Mouse (Mus musculus) MEL (cell line): ENCODE results near the gene Sppl2a.

Experiments
- BHLHE40 ChIP-seq: IDR thresholded peaks from 2 replicates; pipeline ENCODE4 v1.6.1; 2012; ENCODE audit warnings: low read depth, mild to moderate bottlenecking, inconsistent platforms, low read length, improper control_type of control experiment, borderline replicate concordance
- CHD2 ChIP-seq: IDR thresholded peaks from 2 replicates; pipeline ENCODE4 v1.6.1; 2011; ENCODE audit warnings: low read length, improper control_type of control experiment
- CTCF ChIP-seq, 3 experiments: IDR thresholded peaks in 2 of 3; conservative IDR thresholded peaks in 1 of 3; 2 replicates each; pipeline ENCODE4 v1.5.1; 2011 to 2012; ENCODE audit warnings: low read length in 3 of 3, low read depth in 2 of 3, mild to moderate bottlenecking in 2 of 3, improper control_type of control experiment in 1 of 3, inconsistent platforms in 1 of 3, mixed read lengths in 1 of 3, moderate library complexity in 1 of 3; ENCODE audit not compliant: control insufficient read depth in 1 of 3, insufficient read depth in 1 of 3, poor library complexity in 1 of 3, severe bottlenecking in 1 of 3
- ELF1 ChIP-seq: IDR thresholded peaks from 2 replicates; pipeline ENCODE4 v1.6.1; 2014; ENCODE audit warnings: low read depth, mild to moderate bottlenecking, inconsistent platforms, low read length, improper control_type of control experiment, moderate library complexity
- GATA1 ChIP-seq: IDR thresholded peaks from 2 replicates; pipeline ENCODE4 v1.6.1; 2011; ENCODE audit warnings: low read depth, low read length, improper control_type of control experiment
- JUND ChIP-seq: IDR thresholded peaks from 2 replicates; pipeline ENCODE4 v1.6.1; 2011; ENCODE audit warnings: low read depth, mild to moderate bottlenecking, improper control_type of control experiment, low read length
- MAX ChIP-seq: IDR thresholded peaks from 2 replicates; pipeline ENCODE4 v1.6.1; 2011; ENCODE audit warnings: low read length, improper control_type of control experiment
- MYC ChIP-seq: IDR thresholded peaks from 2 replicates; pipeline ENCODE4 v1.6.1; 2011; ENCODE audit warnings: low read depth, mild to moderate bottlenecking, low read length, improper control_type of control experiment, moderate library complexity
- POLR2A ChIP-seq, 2 experiments: IDR thresholded peaks; 2 replicates each; pipeline ENCODE4 v1.6.1; 2011 to 2012; ENCODE audit warnings: low read length in 2 of 2, mild to moderate bottlenecking in 2 of 2, control low read depth in 1 of 2, improper control_type of control experiment in 1 of 2, low read depth in 1 of 2, moderate library complexity in 1 of 2; ENCODE audit not compliant: control insufficient read depth in 1 of 2, insufficient read depth in 1 of 2, poor library complexity in 1 of 2
- POLR2AphosphoS2 ChIP-seq: IDR thresholded peaks from 2 replicates; pipeline ENCODE4 v1.6.1; 2011; ENCODE audit warnings: low read length, improper control_type of control experiment
- TAL1 ChIP-seq: IDR thresholded peaks from 2 replicates; pipeline ENCODE4 v1.6.1; 2012; ENCODE audit warnings: mild to moderate bottlenecking, inconsistent platforms, low read length, moderate library complexity, mixed read lengths
- USF1 ChIP-seq: IDR thresholded peaks from 2 replicates; pipeline ENCODE4 v1.6.1; 2014; ENCODE audit warnings: low read depth, mild to moderate bottlenecking, inconsistent platforms, low read length, improper control_type of control experiment, moderate library complexity

- TF ChIP-seq CTCF (IDR thresholded peaks at IDR 0.05 in 2 of 3, conservative IDR thresholded peaks at IDR 0.05 in 1 of 3; ENCODE audit: control insufficient read depth in 1 of 3, insufficient read depth in 1 of 3, low read depth in 2 of 3, low read length in 3 of 3, poor library complexity in 1 of 3, severe bottlenecking in 1 of 3) (no peak), BHLHE40 (no peak), TAL1 (no peak), POLR2AphosphoS2 (no peak), MYC (no peak), MAX (no peak), GATA1 (no peak), POLR2A (IDR thresholded peaks at IDR 0.05; ENCODE audit: control insufficient read depth in 1 of 2, insufficient read depth in 1 of 2, low read depth in 1 of 2, low read length in 2 of 2, poor library complexity in 1 of 2) (no peak), USF1 (no peak), JUND (no peak), CHD2 (no peak), ELF1 (no peak)
These were observed 1.3 kb downstream of the Sppl2a start for GRCm38 (mm10) chr2:126931784-126932183.
